Mouse (Mus musculus) liver, embryonic 13.5 days (tissue): ENCODE measurements around the gene Angpt4. TPM values are rescaled to one million over a fixed set of nuclear protein-coding genes. Genes with fewer than 3 reads are reported as not detected.
A peak's percentile ranks its signal among the peaks of the same experiment; 100 is the strongest.

Source experiments
- ATAC-seq: fragments of 200-750 bp; cut with Nextera tagmentation; 2 replicates; pipeline ENCODE4 v1.8.0; 2017; ENCODE audit warnings: low read depth, mild to moderate bottlenecking, moderate number of reproducible peaks, moderate library complexity
- DNase-seq: peaks from one replicate; pipeline ENCODE4 v3.0.0; 2022
- H3K27ac ChIP-seq: fragments of 300-500 bp; sonication (generic); 2 replicates; pipeline ENCODE4 v1.5.1; 2015; ENCODE audit warnings: moderate library complexity, mild to moderate bottlenecking, inconsistent platforms
- H3K27me3 ChIP-seq: fragments of 300-500 bp; sonication (generic); 2 replicates; pipeline ENCODE4 v1.6.1; 2015; ENCODE audit warnings: mild to moderate bottlenecking, inconsistent platforms
- H3K36me3 ChIP-seq: fragments of 300-500 bp; sonication (generic); 2 replicates; pipeline ENCODE4 v1.6.1; 2015; ENCODE audit warnings: mild to moderate bottlenecking, inconsistent platforms
- H3K4me1 ChIP-seq: fragments of 300-500 bp; sonication (generic); replicated peaks from 2 replicates; pipeline ENCODE4 v1.6.1; 2015; ENCODE audit warnings: inconsistent platforms
- H3K4me2 ChIP-seq: fragments of 300-500 bp; sonication (generic); 2 replicates; pipeline ENCODE4 v1.6.1; 2015; ENCODE audit warnings: inconsistent platforms, mild to moderate bottlenecking, moderate library complexity
- H3K4me3 ChIP-seq: fragments of 300-500 bp; sonication (generic); replicated peaks from 2 replicates; pipeline ENCODE4 v1.5.1; 2015; ENCODE audit warnings: mild to moderate bottlenecking, inconsistent platforms
- H3K9ac ChIP-seq: fragments of 300-500 bp; sonication (generic); 2 replicates; pipeline ENCODE4 v1.6.1; 2015; ENCODE audit warnings: mild to moderate bottlenecking, inconsistent platforms
- H3K9me3 ChIP-seq: fragments of 300-500 bp; sonication (generic); replicated peaks from 2 replicates; pipeline ENCODE4 v1.6.1; 2016; ENCODE audit warnings: inconsistent platforms
- WGBS: fragments of 180-500 bp; shearing (Covaris S2); methylation state at CpG from one replicate; pipeline ENCODE4 v1.1.7; 2015; ENCODE audit not compliant: insufficient replicate concordance; 5-methylcytosine and 5-hydroxymethylcytosine counted together
- polyA plus RNA-seq: library from polyadenylated mRNA; unstranded; fragments of >200 nt; fragmentation: Nextera tagmentation; extraction: Ambion mirVana; gene quantifications from 2 replicates; pipeline ENCODE4 v1.2.1, GENCODE M21; 2015

Angpt4 gene
- polyA plus RNA-seq, 1 experiment from 2014 or later: not detected

DNA sequence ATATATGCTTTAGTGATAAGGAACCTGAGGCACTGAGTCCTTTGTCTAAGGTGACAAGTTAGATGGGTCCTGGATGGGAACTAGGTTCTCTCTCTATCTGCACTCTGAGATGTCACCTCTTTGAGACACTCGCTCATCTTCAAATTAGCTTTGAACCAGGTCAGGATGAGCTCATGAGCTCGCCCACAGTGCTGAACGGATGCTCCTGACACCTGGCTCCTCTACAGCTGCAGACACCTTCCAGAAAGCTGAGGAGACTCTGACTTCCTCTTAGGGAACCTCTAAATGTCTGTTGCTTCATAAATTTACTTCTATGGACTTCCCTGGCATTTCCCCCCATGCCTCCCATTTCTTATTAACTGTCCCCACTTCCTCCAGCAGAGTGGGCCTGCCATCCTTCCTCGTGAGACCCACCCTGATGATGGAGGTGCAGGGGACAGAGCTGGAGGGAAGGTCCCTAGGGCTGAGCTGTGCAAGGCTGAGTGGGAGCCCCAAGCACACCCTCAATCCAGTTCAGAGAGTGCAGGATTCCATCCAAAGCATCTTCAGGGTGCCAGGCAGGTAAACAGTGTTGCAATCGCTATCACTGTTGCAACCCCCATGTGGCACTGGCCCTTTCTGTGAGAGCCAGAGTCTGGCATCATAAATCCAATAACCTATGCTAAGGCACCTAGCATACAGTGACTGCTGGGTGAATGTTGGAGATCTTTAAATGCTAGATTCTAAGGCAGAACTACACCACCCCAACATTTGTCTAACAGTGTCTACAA lies 28.8 kb downstream of the Angpt4 start:
- ATAC-seq (no peak), DNase-seq (no peak)
- no peaks in the 10 kb centered on the region for H3K36me3 ChIP-seq
- H3K27me3 ChIP-seq: no peaks in the 10 kb centered on the region
- H3K9ac ChIP-seq: no peak overlapping the region
- no peaks in the 10 kb centered on the region for H3K4me1 ChIP-seq
- no peaks in the 10 kb centered on the region for H3K9me3 ChIP-seq
- no peak overlapping the region for H3K4me2 ChIP-seq
- no peak overlapping the region for H3K4me3 ChIP-seq
- 49% methylated on average over 5 of the region's 5 CpGs for WGBS
- H3K27ac ChIP-seq: no peak overlapping the region

GRCm38 (mm10) chr2:151941269-151941668 lies 30.3 kb downstream of the Angpt4 start:
- 15% methylated on average over 2 of the region's 2 CpGs for WGBS

GRCm38 (mm10) chr2:151944106-151944505 lies 33.1 kb downstream of the Angpt4 start:
- 29% methylated on average over 2 of the region's 2 CpGs for WGBS

More at GRCm38 (mm10) chr2:151941269-151941668, 30.3 kb downstream of the Angpt4 start:
- Histone ChIP-seq H3K4me2 (no peak overlapping the region), H3K9ac (no peak overlapping the region), H3K4me3 (no peak overlapping the region), H3K27me3 (no peaks in the 10 kb centered on the region), H3K9me3 (no peaks in the 10 kb centered on the region), H3K36me3 (no peaks in the 10 kb centered on the region), H3K27ac (no peak overlapping the region), H3K4me1 (no peaks in the 10 kb centered on the region)
- DNase-seq (no peak), ATAC-seq (no peak)

DNA sequence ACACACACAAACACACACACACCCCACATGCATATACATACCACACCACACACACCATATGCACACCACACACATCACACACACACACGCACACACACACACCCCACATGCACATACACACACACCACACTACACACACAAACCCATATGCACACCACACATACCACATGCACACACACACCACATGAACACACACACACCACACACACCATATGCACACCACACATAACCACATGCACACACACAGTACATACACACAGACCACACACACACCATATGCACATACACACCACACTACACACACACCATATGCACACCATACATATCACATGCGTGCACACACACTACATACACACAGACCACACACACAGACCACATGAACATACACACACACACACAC lies 36.6 kb downstream of the Angpt4 start:
- Histone ChIP-seq H3K4me1 (no peaks in the 10 kb centered on the region), H3K27me3 (no peaks in the 10 kb centered on the region), H3K9ac (no peak overlapping the region), H3K9me3 (no peaks in the 10 kb centered on the region), H3K4me2 (no peak overlapping the region), H3K36me3 (no peaks in the 10 kb centered on the region), H3K27ac (no peak overlapping the region), H3K4me3 (no peak overlapping the region)
- 62% methylated on average over 2 of the region's 2 CpGs for WGBS
- no peak for ATAC-seq
- DNase-seq: no peak

More at GRCm38 (mm10) chr2:151944106-151944505, 33.1 kb downstream of the Angpt4 start:
- ATAC-seq: no peak
- no peaks in the 10 kb centered on the region for H3K27me3 ChIP-seq
- no peak overlapping the region for H3K9ac ChIP-seq
- no peak overlapping the region for H3K27ac ChIP-seq
- no peak overlapping the region for H3K4me2 ChIP-seq
- no peaks in the 10 kb centered on the region for H3K36me3 ChIP-seq
- DNase-seq: no peak
- no peaks in the 10 kb centered on the region for H3K9me3 ChIP-seq
- no peaks in the 10 kb centered on the region for H3K4me1 ChIP-seq
- no peak overlapping the region for H3K4me3 ChIP-seq

GRCm38 (mm10) chr2:151948311-151948710 lies 37.3 kb downstream of the Angpt4 start:
- no peak overlapping the region for H3K9ac ChIP-seq
- ATAC-seq (no peak), DNase-seq (no peak)
- H3K9me3 ChIP-seq: no peaks in the 10 kb centered on the region
- H3K4me2 ChIP-seq: no peak overlapping the region
- no peaks in the 10 kb centered on the region for H3K27me3 ChIP-seq
- H3K27ac ChIP-seq: no peak overlapping the region
- 62% methylated on average over 7 of the region's 7 CpGs for WGBS
- H3K4me3 ChIP-seq: no peak overlapping the region
- H3K4me1 ChIP-seq: no peaks in the 10 kb centered on the region
- H3K36me3 ChIP-seq: no peaks in the 10 kb centered on the region

GRCm38 (mm10) chr2:151949082-151949774 lies 38.2 kb downstream of the Angpt4 start:
- 48% methylated on average over 2 of the region's 2 CpGs for WGBS

GRCm38 (mm10) chr2:151953665-151954064 lies 42.7 kb downstream of the Angpt4 start:
- Histone ChIP-seq H3K4me1 (peaks cover 2% of the 10 kb centered on the region; the same call in 1 of the 2 replicates), H3K4me2 (no peak overlapping the region), H3K4me3 (no peak overlapping the region), H3K9ac (no peak overlapping the region), H3K9me3 (no peaks in the 10 kb centered on the region), H3K27ac (no peak overlapping the region), H3K27me3 (no peaks in the 10 kb centered on the region), H3K36me3 (no peaks in the 10 kb centered on the region)
- ATAC-seq (no peak), DNase-seq (no peak)
- WGBS: 79% methylated on average over 8 of the region's 8 CpGs

More at GRCm38 (mm10) chr2:151949082-151949774, 38.2 kb downstream of the Angpt4 start:
- Histone ChIP-seq H3K27ac (no peak overlapping the region), H3K9ac (no peak overlapping the region), H3K4me3 (no peak overlapping the region), H3K9me3 (no peaks in the 10 kb centered on the region), H3K27me3 (no peaks in the 10 kb centered on the region), H3K4me2 (no peak overlapping the region), H3K4me1 (no peaks in the 10 kb centered on the region), H3K36me3 (no peaks in the 10 kb centered on the region)
- ATAC-seq (no peak), DNase-seq (no peak)

- H3K27ac ChIP-seq: no peak overlapping the region
- WGBS: 63% methylated on average over 4 of the region's 4 CpGs
- H3K9ac ChIP-seq: no peak overlapping the region
- no peak overlapping the region for H3K4me3 ChIP-seq
- H3K27me3 ChIP-seq: no peaks in the 10 kb centered on the region
- DNase-seq (no peak), ATAC-seq (no peak)
- no peak overlapping the region for H3K4me2 ChIP-seq
- H3K9me3 ChIP-seq: no peaks in the 10 kb centered on the region
- no peaks in the 10 kb centered on the region for H3K36me3 ChIP-seq
- H3K4me1 ChIP-seq: peaks cover 19% of the 10 kb centered on the region
Observed at GRCm38 (mm10) chr2:151956500-151957137, 45.6 kb downstream of the Angpt4 start.

DNA sequence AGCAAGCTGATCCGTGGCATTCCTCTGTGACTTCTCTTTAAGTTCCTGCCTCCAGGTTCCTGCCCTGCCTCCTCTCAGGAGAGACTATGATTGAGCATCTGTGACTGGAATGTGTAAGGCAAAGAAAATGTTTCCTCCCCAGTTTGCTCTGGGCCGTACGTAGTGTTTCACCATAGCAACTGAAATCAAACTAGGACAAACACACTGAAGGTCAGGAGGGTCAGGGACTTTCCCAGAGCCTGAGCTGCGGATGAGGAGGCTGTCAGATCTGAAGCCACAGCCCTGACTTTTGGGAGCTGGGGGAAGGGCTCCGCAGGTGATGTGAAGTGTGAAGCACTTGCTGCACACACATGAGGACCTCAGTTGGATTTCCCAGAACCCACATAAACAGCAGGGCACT lies 48.3 kb downstream of the Angpt4 start:
- Histone ChIP-seq H3K9ac (no peak overlapping the region), H3K9me3 (no peaks in the 10 kb centered on the region), H3K27me3 (no peaks in the 10 kb centered on the region), H3K4me2 (no peak overlapping the region), H3K4me3 (no peak overlapping the region), H3K4me1 (peaks cover 31% of the 10 kb centered on the region), H3K36me3 (no peaks in the 10 kb centered on the region), H3K27ac (no peak overlapping the region)
- DNase-seq (no peak), ATAC-seq (peak; percentile 54)
- 48% methylated on average over 5 of the region's 5 CpGs for WGBS

- no peaks in the 10 kb centered on the region for H3K27me3 ChIP-seq
- no peaks in the 10 kb centered on the region for H3K36me3 ChIP-seq
- WGBS: 48% methylated on average over 9 of the region's 9 CpGs
- no peak for ATAC-seq
- H3K4me3 ChIP-seq: no peak overlapping the region
- no peak for DNase-seq
- H3K27ac ChIP-seq: no peak overlapping the region
- H3K4me2 ChIP-seq: no peak overlapping the region
- H3K9ac ChIP-seq: no peak overlapping the region
- peaks cover 33% of the 10 kb centered on the region for H3K4me1 ChIP-seq
- no peaks in the 10 kb centered on the region for H3K9me3 ChIP-seq
Observed at GRCm38 (mm10) chr2:151961284-151962196, 50.5 kb downstream of the Angpt4 start.

GRCm38 (mm10) chr2:151962474-151962873 lies 51.5 kb downstream of the Angpt4 start:
- 70% methylated on average over 10 of the region's 10 CpGs for WGBS
- DNase-seq (no peak), ATAC-seq (no peak)
- H3K9me3 ChIP-seq: no peaks in the 10 kb centered on the region
- no peak overlapping the region for H3K4me3 ChIP-seq
- H3K4me2 ChIP-seq: no peak overlapping the region
- H3K4me1 ChIP-seq: peaks cover 36% of the 10 kb centered on the region
- H3K27me3 ChIP-seq: no peaks in the 10 kb centered on the region
- H3K36me3 ChIP-seq: no peaks in the 10 kb centered on the region
- no peak overlapping the region for H3K9ac ChIP-seq
- H3K27ac ChIP-seq: no peak overlapping the region
